Mouse (Mus musculus) liver, embryonic 15.5 days (tissue): ENCODE measurements around the gene Vmn1r59. TPM values are rescaled to one million over a fixed set of nuclear protein-coding genes. Genes with fewer than 3 reads are reported as not detected.
"Not testable (repeated sequence)": the region's sequence is repeated elsewhere in the genome, so short reads cannot be mapped to it uniquely, and the experiment has no call there.

Experiments
- ATAC-seq: fragments of 200-750 bp; cut with Nextera tagmentation; 2 replicates; pipeline ENCODE4 v1.8.0; 2017; ENCODE audit warnings: moderate number of reproducible peaks, mild to moderate bottlenecking, moderate library complexity; ENCODE audit not compliant: insufficient read depth
- H3K27ac ChIP-seq: fragments of 300-500 bp; sonication (generic); replicated peaks from 2 replicates; pipeline ENCODE4 v1.5.1; 2015; ENCODE audit warnings: mild to moderate bottlenecking, inconsistent platforms
- H3K27me3 ChIP-seq: fragments of 300-500 bp; sonication (generic); 2 replicates; pipeline ENCODE4 v1.6.1; 2015; ENCODE audit warnings: mild to moderate bottlenecking, inconsistent platforms
- H3K36me3 ChIP-seq: fragments of 300-500 bp; sonication (generic); replicated peaks from 2 replicates; pipeline ENCODE4 v1.6.1; 2015; ENCODE audit warnings: moderate library complexity, mild to moderate bottlenecking, inconsistent platforms
- H3K4me1 ChIP-seq: fragments of 300-500 bp; sonication (generic); replicated peaks from 2 replicates; pipeline ENCODE4 v1.6.1; 2015; ENCODE audit warnings: inconsistent platforms
- H3K4me2 ChIP-seq: fragments of 300-500 bp; sonication (generic); 2 replicates; pipeline ENCODE4 v1.6.1; 2015; ENCODE audit warnings: moderate library complexity, mild to moderate bottlenecking, inconsistent platforms
- H3K4me3 ChIP-seq: fragments of 300-500 bp; sonication (generic); replicated peaks from 2 replicates; pipeline ENCODE4 v1.5.1; 2015; ENCODE audit warnings: mild to moderate bottlenecking, inconsistent platforms
- H3K9ac ChIP-seq: fragments of 300-500 bp; sonication (generic); 2 replicates; pipeline ENCODE4 v1.6.1; 2015; ENCODE audit warnings: moderate library complexity, mild to moderate bottlenecking, inconsistent platforms
- H3K9me3 ChIP-seq: fragments of 300-500 bp; sonication (generic); replicated peaks from 2 replicates; pipeline ENCODE4 v1.6.1; 2016; ENCODE audit warnings: inconsistent platforms
- WGBS: fragments of 180-500 bp; shearing (Covaris S2); methylation state at CpG from one replicate; pipeline ENCODE4 v1.1.7; 2015; ENCODE audit warnings: mixed read lengths; ENCODE audit not compliant: insufficient replicate concordance; 5-methylcytosine and 5-hydroxymethylcytosine counted together
- polyA plus RNA-seq: library from polyadenylated mRNA; unstranded; fragments of >200 nt; fragmentation: Nextera tagmentation; extraction: Ambion mirVana; gene quantifications from 2 replicates; pipeline ENCODE4 v1.2.1, GENCODE M21; 2015

The Vmn1r59 gene
- polyA plus RNA-seq, result not detected in 2 replicates

DNA sequence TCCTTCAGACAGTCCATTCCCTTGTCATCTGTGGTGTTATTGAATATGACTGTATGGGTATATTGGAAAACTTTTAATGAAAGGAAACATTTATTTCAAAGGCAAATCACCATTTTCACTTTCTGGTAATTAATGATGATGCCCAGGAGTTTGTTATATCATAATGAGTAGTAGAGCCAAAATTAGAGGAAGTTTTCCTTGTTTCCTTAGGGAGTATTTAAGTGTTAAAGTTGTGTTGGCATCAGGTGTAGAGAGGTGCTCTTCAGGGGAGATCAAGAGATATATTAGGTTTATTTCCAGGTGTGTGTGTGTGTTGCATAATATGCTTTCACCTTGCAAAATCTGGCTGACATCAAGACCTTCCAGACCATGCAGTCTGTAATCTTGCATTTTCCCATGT, at the start of gene Vmn1r59:
Gene Vmn1r59 (minus strand): TSS at position 101 of the 400 bp plus-strand sequence.
- no peak within 1 kb of the TSS for H3K9ac ChIP-seq
- no peak within 1 kb of the TSS for H3K4me3 ChIP-seq
- H3K4me1 ChIP-seq, result no peaks in the 10 kb centered on the region
- H3K27me3 ChIP-seq, result no peaks in the 10 kb centered on the region
- H3K27ac ChIP-seq, result no peak within 1 kb of the TSS
- no peaks in the 10 kb centered on the region for H3K36me3 ChIP-seq
- H3K9me3 ChIP-seq, result 0 out of 2 replicates have a peak, but pooled peaks cover 3% of the 10 kb centered on the region
- ATAC-seq, result no peak
- H3K4me2 ChIP-seq, result no peak within 1 kb of the TSS

- ATAC-seq, H3K4me3 ChIP-seq, H3K9ac ChIP-seq, H3K27ac ChIP-seq, H3K4me1 ChIP-seq, H3K4me2 ChIP-seq, H3K36me3 ChIP-seq, H3K27me3 ChIP-seq, H3K9me3 ChIP-seq: not testable (repeated sequence)
Observed at GRCm38 (mm10) chr7:5493856-5494255, 37.3 kb upstream of the Vmn1r59 start, which contains the start of gene Vmn2r28. Vmn2r28 (minus strand) TSS chr7:5493956.

- not testable (repeated sequence) for H3K9me3 ChIP-seq, H3K4me1 ChIP-seq, H3K27ac ChIP-seq, H3K9ac ChIP-seq, ATAC-seq, H3K4me3 ChIP-seq, H3K27me3 ChIP-seq, H3K36me3 ChIP-seq, H3K4me2 ChIP-seq
- whole genome bisulfite sequencing, result 41% methylated on average over 3 of the region's 3 CpGs
Observed at GRCm38 (mm10) chr7:5454011-5454410, 2.6 kb downstream of the Vmn1r59 start.

- H3K36me3 ChIP-seq, result no peaks in the 10 kb centered on the region
- H3K9ac ChIP-seq, result no peak overlapping the region
- H3K4me1 ChIP-seq, result no peaks in the 10 kb centered on the region
- no peak for ATAC-seq
- no peak overlapping the region for H3K4me3 ChIP-seq
- no peak overlapping the region for H3K27ac ChIP-seq
- no peaks in the 10 kb centered on the region for H3K27me3 ChIP-seq
- no peak overlapping the region for H3K4me2 ChIP-seq
- 0 out of 2 replicates have a peak, but pooled peaks cover 4% of the 10 kb centered on the region for H3K9me3 ChIP-seq
Observed at GRCm38 (mm10) chr7:5448627-5449026, 7.9 kb downstream of the Vmn1r59 start.

GRCm38 (mm10) chr7:5413296-5413695, 43.3 kb downstream of the Vmn1r59 start, which contains the start of gene Vmn1r58:
Vmn1r58 (minus strand) TSS chr7:5413396.
- not testable (repeated sequence) for H3K36me3 ChIP-seq, H3K9ac ChIP-seq, H3K27ac ChIP-seq, H3K27me3 ChIP-seq, ATAC-seq, H3K4me3 ChIP-seq, H3K4me2 ChIP-seq, H3K9me3 ChIP-seq, H3K4me1 ChIP-seq

- Histone ChIP-seq H3K4me2 (no peak overlapping the region), H3K4me3 (no peak overlapping the region), H3K27me3 (no peaks in the 10 kb centered on the region), H3K4me1 (no peaks in the 10 kb centered on the region), H3K9ac (no peak overlapping the region), H3K9me3 (0 out of 2 replicates have a peak, but pooled peaks cover 2% of the 10 kb centered on the region), H3K36me3 (no peaks in the 10 kb centered on the region), H3K27ac (no peak overlapping the region)
- 17% methylated on average over 2 of the region's 2 CpGs for whole genome bisulfite sequencing
- no peak for ATAC-seq
Observed at GRCm38 (mm10) chr7:5406201-5406600, 50.4 kb downstream of the Vmn1r59 start.

Other genes with a start within 250 kb of the Vmn1r59 start
- not detected in 2 replicates for gene Vmn1r57, start 238.3 kb downstream of the Vmn1r59 start, polyA plus RNA-seq
- gene Gm5065, start 106.2 kb downstream of the Vmn1r59 start, polyA plus RNA-seq, result not detected in 2 replicates
- gene Nlrp2, start 105.7 kb downstream of the Vmn1r59 start, polyA plus RNA-seq, result not detected in 2 replicates
- gene Vmn1r58, start 43.4 kb downstream of the Vmn1r59 start, polyA plus RNA-seq, result not detected in 2 replicates
- not detected in 2 replicates for gene Vmn2r28, start 37.2 kb upstream of the Vmn1r59 start, polyA plus RNA-seq
- not detected in 2 replicates for gene Vmn1r60, start 90.5 kb upstream of the Vmn1r59 start, polyA plus RNA-seq
- not detected in 2 replicates for gene Vmn1r61, start 156.5 kb upstream of the Vmn1r59 start, polyA plus RNA-seq
- gene Vmn1r62, start 216.9 kb upstream of the Vmn1r59 start, polyA plus RNA-seq, result not detected in 2 replicates